Mouse (Mus musculus): ENCODE measurements around the gene Robo1. TPM values are rescaled to one million over a fixed set of nuclear protein-coding genes. Genes with fewer than 3 reads are reported as not detected.

Robo1 gene
- polyA plus RNA-seq, 1 experiment from 2014 or later = 59.8 TPM

DNA sequence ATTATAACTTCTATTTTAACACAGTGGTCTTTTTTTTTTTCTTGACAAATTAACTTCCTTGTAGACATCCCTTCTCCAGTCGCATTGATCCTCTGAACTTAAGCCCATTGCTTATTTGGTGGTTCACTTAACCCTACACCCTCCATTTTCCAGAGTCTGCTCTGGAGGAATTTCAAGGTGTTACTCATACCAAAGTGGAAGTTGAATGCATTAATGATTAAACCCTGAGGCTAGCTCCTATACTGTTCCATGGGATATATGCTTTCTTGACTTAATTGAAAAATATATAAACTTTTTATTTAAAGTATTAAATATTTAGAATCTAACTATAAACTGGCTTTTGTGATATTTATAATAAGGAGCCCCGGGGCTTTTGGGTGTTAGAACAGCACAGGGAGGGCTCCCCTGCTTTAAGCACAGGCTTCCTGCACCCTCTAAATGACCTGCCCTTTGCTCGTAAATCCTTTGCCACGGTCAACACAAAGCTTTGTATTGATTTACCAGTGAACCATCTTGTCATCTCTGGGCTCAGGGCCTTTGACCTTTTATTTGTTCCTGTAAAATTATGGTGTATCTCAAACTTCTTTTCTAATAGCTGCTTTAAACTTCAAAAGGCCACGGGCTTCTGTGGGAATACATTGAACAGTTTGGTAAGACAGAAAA lies 522.4 kb downstream of the Robo1 start:
- Histone ChIP-seq H3K4me2 (no peak overlapping the region), H3K36me3 (replicated peaks) (no peaks in the 10 kb centered on the region), H3K9ac (no peak overlapping the region), H3K4me1 (peaks cover 8% of the 10 kb centered on the region; the same call in 1 of the 2 replicates), H3K9me3 (no peaks in the 10 kb centered on the region), H3K4me3 (replicated peaks) (no peak overlapping the region), H3K27ac (no peak overlapping the region), H3K27me3 (no peaks in the 10 kb centered on the region)
- ATAC-seq (ENCODE audit: low FRiP score) = no peak
- 37% methylated on average over 5 of the region's 5 CpGs for WGBS

GRCm38 (mm10) chr16:72834266-72834665 lies 526.2 kb downstream of the Robo1 start:
- Histone ChIP-seq H3K27me3 (no peaks in the 10 kb centered on the region), H3K36me3 (replicated peaks) (no peaks in the 10 kb centered on the region), H3K4me1 (peaks cover 5% of the 10 kb centered on the region; the same call in 1 of the 2 replicates), H3K9ac (no peak overlapping the region), H3K27ac (no peak overlapping the region), H3K9me3 (no peaks in the 10 kb centered on the region), H3K4me3 (replicated peaks) (no peak overlapping the region), H3K4me2 (no peak overlapping the region)
- WGBS = 57% methylated on average over 2 of the region's 2 CpGs
- ATAC-seq (ENCODE audit: low FRiP score) = no peak

- H3K27ac ChIP-seq = no peak overlapping the region
- WGBS = 85% methylated on average over 1 of the region's 1 CpGs
- H3K4me3 ChIP-seq (replicated peaks) = no peak overlapping the region
- H3K27me3 ChIP-seq = no peaks in the 10 kb centered on the region
- H3K4me1 ChIP-seq = no peaks in the 10 kb centered on the region; the same call in 1 of the 2 replicates
- no peaks in the 10 kb centered on the region for H3K36me3 ChIP-seq (replicated peaks)
- no peak overlapping the region for H3K4me2 ChIP-seq
- ATAC-seq (ENCODE audit: low FRiP score) = no peak
- H3K9ac ChIP-seq = no peak overlapping the region
- no peaks in the 10 kb centered on the region for H3K9me3 ChIP-seq
These were observed 530.9 kb downstream of the Robo1 start for GRCm38 (mm10) chr16:72839031-72839430.

- WGBS = 80% methylated on average over 9 of the region's 9 CpGs
- H3K9me3 ChIP-seq = no peaks in the 10 kb centered on the region
- no peaks in the 10 kb centered on the region for H3K27me3 ChIP-seq
- H3K36me3 ChIP-seq (replicated peaks) = no peaks in the 10 kb centered on the region
- H3K27ac ChIP-seq = no peak overlapping the region
- no peak overlapping the region for H3K4me3 ChIP-seq (replicated peaks)
- H3K9ac ChIP-seq = no peak overlapping the region
- ATAC-seq (ENCODE audit: low FRiP score) = no peak
- H3K4me1 ChIP-seq = no peaks in the 10 kb centered on the region; the same call in 1 of the 2 replicates
- no peak overlapping the region for H3K4me2 ChIP-seq
These were observed 533.0 kb downstream of the Robo1 start for GRCm38 (mm10) chr16:72841066-72841465.

DNA sequence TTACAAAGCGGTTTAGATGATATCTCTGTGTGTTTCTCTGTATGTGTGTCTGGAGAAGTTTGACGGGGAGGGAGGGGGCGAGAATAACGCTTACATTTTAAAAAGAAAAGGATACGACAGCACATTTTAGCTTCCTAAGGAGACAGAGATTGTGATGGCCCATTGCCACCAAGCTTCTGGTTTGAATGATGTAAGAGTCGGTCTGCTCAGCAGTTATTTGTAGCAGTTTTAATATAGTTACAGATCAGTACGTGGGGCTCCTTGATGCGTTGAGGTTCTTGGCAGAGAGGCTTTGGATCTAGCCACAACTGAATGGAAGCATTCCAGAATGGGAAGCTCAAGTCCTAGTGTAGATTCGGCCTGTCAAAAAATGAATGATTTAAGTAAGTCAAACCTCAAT lies 546.0 kb downstream of the Robo1 start:
- H3K4me1 ChIP-seq = no peaks in the 10 kb centered on the region
- H3K4me2 ChIP-seq = no peak overlapping the region
- no peak overlapping the region for H3K4me3 ChIP-seq (replicated peaks)
- WGBS = 91% methylated on average over 9 of the region's 9 CpGs
- no peak for ATAC-seq (ENCODE audit: low FRiP score)
- no peaks in the 10 kb centered on the region for H3K9me3 ChIP-seq
- H3K9ac ChIP-seq = no peak overlapping the region
- no peaks in the 10 kb centered on the region for H3K36me3 ChIP-seq (replicated peaks)
- no peaks in the 10 kb centered on the region for H3K27me3 ChIP-seq
- H3K27ac ChIP-seq = no peak overlapping the region

DNA sequence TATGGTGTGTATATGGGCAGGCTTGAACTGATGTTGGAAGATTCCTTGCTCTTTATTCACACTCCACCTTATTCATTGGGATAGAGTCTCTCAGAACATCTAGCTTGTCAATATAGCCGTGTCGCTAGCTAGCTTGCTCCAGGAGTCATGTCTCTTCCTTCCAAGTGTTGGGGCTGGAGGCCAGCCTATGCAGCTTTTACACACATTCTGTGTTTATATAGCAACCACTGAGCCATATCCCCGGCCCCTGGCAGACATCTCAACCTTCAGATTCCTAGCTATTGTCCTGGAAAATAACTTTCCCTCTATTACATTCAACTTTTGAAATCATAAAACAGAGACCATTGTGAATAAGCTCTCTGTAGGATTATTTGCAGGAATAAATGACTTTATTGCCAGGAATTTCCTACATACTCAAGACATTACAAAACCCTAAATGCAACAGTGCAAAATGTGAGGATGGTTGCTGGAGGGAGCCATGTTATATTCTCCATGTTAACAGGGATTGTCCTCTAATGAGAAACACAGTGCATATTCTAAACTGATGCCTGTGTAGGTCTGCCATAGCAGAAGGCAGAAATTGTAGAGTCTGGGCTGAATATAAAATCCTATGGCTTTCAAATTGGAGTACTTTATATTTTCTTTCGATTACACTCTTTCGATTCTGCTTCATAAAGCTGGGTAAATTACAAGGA lies 546.9 kb downstream of the Robo1 start:
- Histone ChIP-seq H3K36me3 (replicated peaks) (no peaks in the 10 kb centered on the region), H3K27ac (no peak overlapping the region), H3K4me3 (replicated peaks) (no peak overlapping the region), H3K27me3 (no peaks in the 10 kb centered on the region), H3K9ac (no peak overlapping the region), H3K4me1 (no peaks in the 10 kb centered on the region), H3K9me3 (no peaks in the 10 kb centered on the region), H3K4me2 (no peak overlapping the region)
- ATAC-seq (ENCODE audit: low FRiP score) = no peak
- WGBS = 86% methylated on average over 5 of the region's 5 CpGs

DNA sequence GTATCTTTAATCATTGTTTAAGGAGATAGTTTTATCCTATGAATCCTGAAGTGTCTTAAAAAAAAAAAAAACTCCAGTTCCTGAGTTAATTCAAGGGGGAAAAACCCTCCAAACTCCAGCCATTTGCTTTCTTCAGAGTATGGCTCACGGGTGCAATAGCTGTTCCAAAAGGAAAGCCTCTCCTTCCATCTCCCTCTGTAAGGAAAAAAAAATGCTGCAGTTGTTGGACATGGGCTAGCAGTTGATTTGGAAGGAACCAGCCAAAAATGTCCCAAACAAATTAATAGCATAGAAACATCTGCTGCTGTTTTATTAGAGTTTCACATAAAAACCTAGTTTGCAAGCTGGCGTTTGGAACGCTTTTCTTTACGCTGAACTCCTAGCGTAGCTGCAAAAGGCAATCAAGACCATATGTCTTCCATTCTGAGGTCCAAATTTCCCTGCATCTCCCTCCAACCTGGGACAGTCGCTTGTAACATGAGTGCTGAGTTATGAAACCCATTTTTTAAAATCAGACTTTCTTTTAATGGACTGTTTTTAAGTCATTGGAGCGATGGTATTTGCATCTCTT lies 553.7 kb downstream of the Robo1 start:
- no peaks in the 10 kb centered on the region for H3K36me3 ChIP-seq (replicated peaks)
- no peak for ATAC-seq (ENCODE audit: low FRiP score)
- H3K27me3 ChIP-seq = no peaks in the 10 kb centered on the region
- WGBS = 74% methylated on average over 7 of the region's 7 CpGs
- H3K9me3 ChIP-seq = no peaks in the 10 kb centered on the region
- H3K4me2 ChIP-seq = no peak overlapping the region
- H3K4me1 ChIP-seq = no peaks in the 10 kb centered on the region; the same call in 1 of the 2 replicates
- H3K9ac ChIP-seq = no peak overlapping the region
- no peak overlapping the region for H3K4me3 ChIP-seq (replicated peaks)
- no peak overlapping the region for H3K27ac ChIP-seq

- no peak overlapping the region for H3K4me2 ChIP-seq
- no peaks in the 10 kb centered on the region for H3K9me3 ChIP-seq
- no peak overlapping the region for H3K9ac ChIP-seq
- no peaks in the 10 kb centered on the region for H3K36me3 ChIP-seq (replicated peaks)
- no peaks in the 10 kb centered on the region; the same call in 1 of the 2 replicates for H3K4me1 ChIP-seq
- no peak for ATAC-seq (ENCODE audit: low FRiP score)
- no peak overlapping the region for H3K4me3 ChIP-seq (replicated peaks)
- H3K27ac ChIP-seq = no peak overlapping the region
- WGBS = 91% methylated on average over 4 of the region's 4 CpGs
- H3K27me3 ChIP-seq = no peaks in the 10 kb centered on the region
These were observed 557.9 kb downstream of the Robo1 start for GRCm38 (mm10) chr16:72866011-72866410.

- no peak overlapping the region for H3K4me3 ChIP-seq (replicated peaks)
- H3K36me3 ChIP-seq (replicated peaks) = no peaks in the 10 kb centered on the region
- H3K4me2 ChIP-seq = no peak overlapping the region
- no peaks in the 10 kb centered on the region for H3K27me3 ChIP-seq
- H3K9ac ChIP-seq = no peak overlapping the region
- peak; percentile 51; the same call in 1 of the 2 replicates for ATAC-seq (ENCODE audit: low FRiP score)
- peak overlapping the region; percentile 57 for H3K27ac ChIP-seq
- H3K9me3 ChIP-seq = no peaks in the 10 kb centered on the region
- peaks cover 7% of the 10 kb centered on the region; the same call in 1 of the 2 replicates for H3K4me1 ChIP-seq
- WGBS = 56% methylated on average over 8 of the region's 8 CpGs
These were observed 567.0 kb downstream of the Robo1 start for GRCm38 (mm10) chr16:72874934-72875732.

DNA sequence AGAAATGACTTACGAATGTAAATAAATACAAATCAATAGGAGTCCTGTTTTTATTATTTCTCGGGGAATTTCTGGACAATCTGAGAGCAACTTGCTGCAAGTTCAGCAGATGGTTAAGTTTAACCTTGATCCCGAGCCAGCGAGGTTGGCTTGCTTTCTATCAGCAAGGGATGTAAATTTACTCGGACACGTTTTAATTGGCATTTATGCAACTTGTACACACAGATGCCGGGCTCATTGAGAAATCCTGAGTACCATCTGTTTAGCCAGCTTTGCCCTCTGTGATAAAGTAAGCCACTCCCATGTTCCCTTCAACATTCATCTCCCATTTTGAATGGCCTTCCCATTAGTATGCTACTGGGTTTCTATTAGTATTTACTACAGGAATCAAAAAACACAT lies 580.0 kb downstream of the Robo1 start:
- H3K27ac ChIP-seq = no peak overlapping the region

GRCm38 (mm10) chr16:72889401-72889800 lies 581.3 kb downstream of the Robo1 start:
- H3K4me3 ChIP-seq (replicated peaks) = no peak overlapping the region
- H3K9ac ChIP-seq = no peak overlapping the region
- H3K36me3 ChIP-seq (replicated peaks) = no peaks in the 10 kb centered on the region
- 82% methylated on average over 9 of the region's 9 CpGs for WGBS
- ATAC-seq (ENCODE audit: low FRiP score) = no peak
- H3K27ac ChIP-seq = no peak overlapping the region
- H3K4me2 ChIP-seq = no peak overlapping the region
- no peaks in the 10 kb centered on the region for H3K9me3 ChIP-seq
- H3K4me1 ChIP-seq = peaks cover 16% of the 10 kb centered on the region
- no peaks in the 10 kb centered on the region; the same call in 1 of the 2 replicates for H3K27me3 ChIP-seq

More for the DNA sequence above, 580.0 kb downstream of the Robo1 start:
- Histone ChIP-seq H3K4me1 (peaks cover 9% of the 10 kb centered on the region), H3K4me2 (no peak overlapping the region), H3K9ac (no peak overlapping the region), H3K27me3 (no peaks in the 10 kb centered on the region; the same call in 1 of the 2 replicates), H3K36me3 (replicated peaks) (no peaks in the 10 kb centered on the region), H3K4me3 (replicated peaks) (no peak overlapping the region), H3K9me3 (no peaks in the 10 kb centered on the region)
- WGBS = 36% methylated on average over 7 of the region's 7 CpGs
- peak; percentile 78 for ATAC-seq (ENCODE audit: low FRiP score)

GRCm38 (mm10) chr16:72897125-72897524 lies 589.0 kb downstream of the Robo1 start:
- Histone ChIP-seq H3K27me3 (no peaks in the 10 kb centered on the region), H3K9me3 (no peaks in the 10 kb centered on the region), H3K27ac (no peak overlapping the region), H3K4me2 (no peak overlapping the region), H3K36me3 (replicated peaks) (no peaks in the 10 kb centered on the region), H3K4me3 (replicated peaks) (no peak overlapping the region), H3K9ac (no peak overlapping the region), H3K4me1 (peaks cover 7% of the 10 kb centered on the region)
- no peak for ATAC-seq (ENCODE audit: low FRiP score)
- 87% methylated on average over 11 of the region's 11 CpGs for WGBS
